Mouse (Mus musculus): ENCODE data around the gene Epb41l5.

DNA sequence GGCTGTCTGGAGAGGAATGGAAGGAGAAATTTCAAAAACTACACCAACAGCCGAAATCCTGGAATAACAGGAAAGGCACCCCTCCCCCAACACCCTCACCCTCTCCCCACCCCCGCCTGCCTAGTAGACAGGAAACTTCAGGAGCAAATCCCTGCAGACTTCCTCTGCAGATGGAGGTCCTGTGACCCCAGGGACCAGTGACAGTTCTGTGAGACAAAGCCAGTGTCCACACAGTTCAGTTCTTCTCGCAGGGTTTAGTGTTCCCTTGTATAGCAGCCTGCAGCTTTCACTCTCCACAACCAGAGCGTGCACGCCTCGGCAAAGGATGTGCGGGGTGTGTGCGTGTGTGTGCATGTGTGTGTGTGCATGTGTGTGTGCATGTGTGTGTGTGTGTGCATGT is 137.9 kb downstream of the Epb41l5 start:
- TF ChIP-seq CTCF (IDR thresholded peaks at IDR 0.05; ENCODE audit: insufficient read depth, low read depth, low read length) (no peak), POLR2A (IDR thresholded peaks at IDR 0.05; ENCODE audit: insufficient read depth, low read depth, low read length) (no peak)

All from olfactory bulb, adult 2 months (tissue).